Mouse (Mus musculus): ENCODE data around the gene Cpeb1. TPM values are rescaled to one million over a fixed set of nuclear protein-coding genes. Genes with fewer than 3 reads are reported as not detected.

Gene Cpeb1
- polyA plus RNA-seq, 1 experiment from 2014 or later, result 1.9 TPM

GRCm38 (mm10) chr7:81369724-81370123, 85.5 kb downstream of the Cpeb1 start:
- H3K4me3 ChIP-seq, result no peak overlapping the region
- no peak overlapping the region for H3K27ac ChIP-seq
- H3K4me1 ChIP-seq (replicated peaks), result peaks cover 7% of the 10 kb centered on the region; the same call in 1 of the 2 replicates
- no peak overlapping the region for H3K4me2 ChIP-seq
- H3K9me3 ChIP-seq (replicated peaks), result no peaks in the 10 kb centered on the region
- WGBS, result 57% methylated on average over 3 of the region's 3 CpGs
- ATAC-seq (replicated peaks; ENCODE audit: insufficient number of reproducible peaks, insufficient read depth, low FRiP score, low read depth), result no peak
- no peak overlapping the region for H3K9ac ChIP-seq
- no peaks in the 10 kb centered on the region for H3K36me3 ChIP-seq
- H3K27me3 ChIP-seq, result peaks cover 7% of the 10 kb centered on the region; the same call in 1 of the 2 replicates

DNA sequence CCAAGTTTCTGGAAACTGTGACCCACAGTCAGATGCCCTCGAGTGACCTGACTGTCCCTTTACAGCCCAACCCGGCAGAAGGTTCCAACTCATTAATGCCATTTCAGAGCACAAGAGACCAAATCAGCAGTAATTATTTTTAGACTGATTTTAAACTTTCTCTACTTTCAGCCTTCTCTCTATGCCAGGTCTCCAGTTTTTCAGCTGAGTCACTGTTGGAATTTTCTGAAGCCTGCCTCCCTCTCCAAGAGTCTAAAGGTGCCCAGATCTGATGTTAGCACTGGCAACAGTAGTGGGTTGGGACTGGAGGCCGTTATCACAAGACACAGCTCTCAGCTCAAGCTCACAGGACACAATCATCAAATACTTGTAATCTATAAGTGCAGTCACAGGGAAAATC, 87.3 kb downstream of the Cpeb1 start:
- no peak overlapping the region for H3K4me3 ChIP-seq
- H3K4me1 ChIP-seq (replicated peaks), result peaks cover 7% of the 10 kb centered on the region; the same call in 1 of the 2 replicates
- H3K4me2 ChIP-seq, result no peak overlapping the region
- no peak overlapping the region for H3K9ac ChIP-seq
- WGBS, result 56% methylated on average over 3 of the region's 3 CpGs
- peaks cover 3% of the 10 kb centered on the region; the same call in 1 of the 2 replicates for H3K27me3 ChIP-seq
- no peaks in the 10 kb centered on the region for H3K36me3 ChIP-seq
- no peaks in the 10 kb centered on the region for H3K9me3 ChIP-seq (replicated peaks)
- no peak for ATAC-seq (replicated peaks; ENCODE audit: insufficient number of reproducible peaks, insufficient read depth, low FRiP score, low read depth)
- no peak overlapping the region for H3K27ac ChIP-seq

DNA sequence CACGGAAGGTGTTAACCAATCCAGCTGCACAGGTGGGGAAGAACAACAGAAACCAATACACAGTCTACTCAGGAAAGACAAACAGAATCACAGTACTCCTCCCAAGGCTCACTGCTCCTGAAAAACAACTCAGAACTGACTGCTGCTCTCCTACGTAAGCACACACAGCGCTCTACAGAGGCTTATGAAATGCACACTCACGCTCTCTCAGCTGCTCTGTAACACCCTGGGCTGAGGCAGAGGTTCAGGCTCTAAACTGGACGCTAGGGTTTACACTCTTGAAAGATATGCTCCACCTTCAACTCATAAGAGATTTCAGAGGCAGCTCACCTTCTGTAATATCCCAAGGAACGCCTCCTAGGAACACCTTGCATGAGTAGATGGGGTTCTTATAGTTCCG, 98.3 kb downstream of the Cpeb1 start:
- no peak overlapping the region for H3K9ac ChIP-seq
- no peak for ATAC-seq (replicated peaks; ENCODE audit: insufficient number of reproducible peaks, insufficient read depth, low FRiP score, low read depth)
- H3K9me3 ChIP-seq (replicated peaks), result no peaks in the 10 kb centered on the region
- H3K27ac ChIP-seq, result no peak overlapping the region
- no peak overlapping the region for H3K4me2 ChIP-seq
- no peak overlapping the region for H3K4me3 ChIP-seq
- H3K4me1 ChIP-seq (replicated peaks), result no peaks in the 10 kb centered on the region
- H3K27me3 ChIP-seq, result peaks cover 3% of the 10 kb centered on the region; the same call in 1 of the 2 replicates
- no peaks in the 10 kb centered on the region for H3K36me3 ChIP-seq
- 71% methylated on average over 7 of the region's 7 CpGs for WGBS

DNA sequence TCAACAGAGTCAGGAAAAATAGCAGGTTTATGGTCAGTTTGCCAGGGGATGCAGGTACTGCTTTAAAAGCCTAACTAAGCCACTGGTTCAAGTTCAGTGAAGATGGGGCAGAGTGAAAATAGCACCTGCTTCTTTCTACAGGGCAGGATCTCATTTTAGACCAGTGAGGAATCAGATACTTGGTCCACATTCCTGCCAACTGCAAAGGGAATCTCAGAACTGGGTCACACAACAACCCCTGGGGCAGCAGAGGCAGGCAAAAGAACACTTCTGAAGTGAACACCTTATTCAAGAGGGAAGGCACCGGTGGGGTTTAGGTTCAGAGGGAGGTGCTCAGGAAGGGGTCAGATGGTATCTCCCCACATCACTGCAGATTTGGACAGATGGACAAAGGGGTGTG, 98.9 kb downstream of the Cpeb1 start:
- H3K4me3 ChIP-seq, result no peak overlapping the region
- no peak overlapping the region for H3K4me2 ChIP-seq
- no peak overlapping the region for H3K27ac ChIP-seq
- H3K9me3 ChIP-seq (replicated peaks), result no peaks in the 10 kb centered on the region
- no peaks in the 10 kb centered on the region for H3K36me3 ChIP-seq
- H3K27me3 ChIP-seq, result peaks cover 3% of the 10 kb centered on the region; the same call in 1 of the 2 replicates
- 77% methylated on average over 1 of the region's 1 CpGs for WGBS
- no peak overlapping the region for H3K9ac ChIP-seq
- no peak for ATAC-seq (replicated peaks; ENCODE audit: insufficient number of reproducible peaks, insufficient read depth, low FRiP score, low read depth)
- no peaks in the 10 kb centered on the region for H3K4me1 ChIP-seq (replicated peaks)

DNA sequence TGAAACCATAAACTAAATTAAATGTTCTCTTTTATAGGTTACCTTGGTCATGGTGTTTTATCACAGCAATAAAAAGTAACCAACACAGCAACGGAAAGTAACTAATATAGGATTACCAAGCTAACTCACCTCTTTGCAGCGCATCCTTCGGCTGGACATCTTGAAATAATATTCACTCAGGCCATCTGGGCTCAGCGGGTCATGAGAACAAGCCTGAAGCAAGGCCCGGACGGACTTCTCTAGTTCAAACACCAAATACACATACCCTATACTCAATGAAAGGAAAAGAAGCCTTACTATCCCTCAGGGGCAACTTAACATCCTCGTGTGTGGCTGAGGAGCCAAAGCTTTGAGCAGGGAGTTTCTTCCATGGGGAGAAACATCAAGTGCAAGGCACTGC, 99.5 kb downstream of the Cpeb1 start:
- Histone ChIP-seq H3K27me3 (peaks cover 3% of the 10 kb centered on the region; the same call in 1 of the 2 replicates), H3K36me3 (no peaks in the 10 kb centered on the region), H3K27ac (no peak overlapping the region), H3K4me2 (no peak overlapping the region), H3K4me3 (no peak overlapping the region), H3K9me3 (replicated peaks) (no peaks in the 10 kb centered on the region), H3K9ac (no peak overlapping the region), H3K4me1 (replicated peaks) (no peaks in the 10 kb centered on the region)
- ATAC-seq (replicated peaks; ENCODE audit: insufficient number of reproducible peaks, insufficient read depth, low FRiP score, low read depth), result no peak
- 79% methylated on average over 7 of the region's 7 CpGs for WGBS

GRCm38 (mm10) chr7:81351826-81352225, 103.4 kb downstream of the Cpeb1 start:
- no peak overlapping the region for H3K4me3 ChIP-seq
- no peak overlapping the region for H3K27ac ChIP-seq
- no peaks in the 10 kb centered on the region for H3K36me3 ChIP-seq
- no peaks in the 10 kb centered on the region for H3K4me1 ChIP-seq (replicated peaks)
- no peak for ATAC-seq (replicated peaks; ENCODE audit: insufficient number of reproducible peaks, insufficient read depth, low FRiP score, low read depth)
- WGBS, result 80% methylated on average over 4 of the region's 4 CpGs
- H3K27me3 ChIP-seq, result no peaks in the 10 kb centered on the region
- H3K4me2 ChIP-seq, result no peak overlapping the region
- no peaks in the 10 kb centered on the region for H3K9me3 ChIP-seq (replicated peaks)
- H3K9ac ChIP-seq, result no peak overlapping the region

GRCm38 (mm10) chr7:81348206-81348605, 107.1 kb downstream of the Cpeb1 start:
- no peak for ATAC-seq (replicated peaks; ENCODE audit: insufficient number of reproducible peaks, insufficient read depth, low FRiP score, low read depth)
- H3K9ac ChIP-seq, result no peak overlapping the region
- H3K27ac ChIP-seq, result no peak overlapping the region
- WGBS, result 61% methylated on average over 7 of the region's 7 CpGs
- peaks cover 3% of the 10 kb centered on the region; the same call in 1 of the 2 replicates for H3K36me3 ChIP-seq
- H3K4me2 ChIP-seq, result no peak overlapping the region
- no peak overlapping the region for H3K4me3 ChIP-seq
- no peaks in the 10 kb centered on the region for H3K9me3 ChIP-seq (replicated peaks)
- no peaks in the 10 kb centered on the region for H3K27me3 ChIP-seq
- peaks cover 12% of the 10 kb centered on the region for H3K4me1 ChIP-seq (replicated peaks)

DNA sequence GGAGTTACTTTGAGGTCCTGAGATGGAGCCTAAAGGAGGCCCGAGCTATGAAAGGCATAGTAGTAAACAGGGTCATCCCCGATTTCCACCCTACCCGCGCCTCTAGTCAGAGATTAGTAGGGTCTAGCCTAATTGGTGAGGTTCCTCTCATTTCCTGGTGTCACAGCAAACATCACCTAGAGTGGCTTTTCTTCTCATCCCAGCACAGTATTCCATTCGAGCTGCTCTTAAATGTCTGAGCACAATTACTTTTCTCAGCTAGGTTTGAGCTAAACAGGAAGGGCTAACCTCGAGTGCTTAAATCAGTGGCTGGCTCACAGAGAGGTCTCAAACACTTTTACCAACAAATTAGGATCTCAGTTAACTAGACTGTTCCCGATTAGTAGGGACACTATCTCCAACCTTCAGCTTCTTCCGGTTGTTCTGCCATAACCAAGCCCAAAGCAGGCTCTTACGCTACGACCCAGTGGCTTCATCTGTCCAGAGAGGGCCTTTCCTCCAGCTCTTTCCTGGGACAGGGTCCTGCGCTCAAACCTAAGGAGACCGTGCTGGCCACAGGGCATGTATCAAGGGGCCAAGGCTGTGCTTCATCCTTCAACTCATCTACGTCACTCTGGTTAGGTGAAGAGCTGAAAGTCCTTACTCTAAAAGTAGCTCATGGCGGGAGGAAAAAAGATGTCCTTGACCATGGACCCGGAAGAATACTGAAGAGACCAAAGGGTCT, 109.7 kb downstream of the Cpeb1 start:
- WGBS, result 61% methylated on average over 15 of the region's 15 CpGs
- 0 out of 2 replicates have a peak overlapping the region, but pooled peaks have one; percentile 47 for H3K27ac ChIP-seq
- peaks cover 31% of the 10 kb centered on the region for H3K4me1 ChIP-seq (replicated peaks)
- H3K27me3 ChIP-seq, result no peaks in the 10 kb centered on the region
- H3K4me2 ChIP-seq, result peak overlapping the region; percentile 68
- peak overlapping the region; percentile 77 for H3K4me3 ChIP-seq
- H3K36me3 ChIP-seq, result peaks cover 27% of the 10 kb centered on the region
- peak overlapping the region; percentile 83 for H3K9ac ChIP-seq
- ATAC-seq (replicated peaks; ENCODE audit: insufficient number of reproducible peaks, insufficient read depth, low FRiP score, low read depth), result no peak
- no peaks in the 10 kb centered on the region for H3K9me3 ChIP-seq (replicated peaks)

- no peaks in the 10 kb centered on the region for H3K9me3 ChIP-seq (replicated peaks)
- H3K4me3 ChIP-seq, result peak within 1 kb of the TSS; percentile 77
- H3K4me1 ChIP-seq (replicated peaks), result peaks cover 31% of the 10 kb centered on the region
- peaks cover 35% of the 10 kb centered on the region for H3K36me3 ChIP-seq
- H3K9ac ChIP-seq, result peak within 1 kb of the TSS; percentile 83
- WGBS, result under 1% methylated on average over 85 of the region's 85 CpGs
- peak within 1 kb of the TSS; percentile 90 for H3K27ac ChIP-seq
- no peaks in the 10 kb centered on the region for H3K27me3 ChIP-seq
- H3K4me2 ChIP-seq, result peak within 1 kb of the TSS; percentile 76
- ATAC-seq (replicated peaks; ENCODE audit: insufficient number of reproducible peaks, insufficient read depth, low FRiP score, low read depth), result peak; percentile 85
These were observed 110.5 kb downstream of the Cpeb1 start, which contains the start of gene Rps17 for GRCm38 (mm10) chr7:81344544-81345446. Gene Rps17 (minus strand): TSS chr7:81345254.

DNA sequence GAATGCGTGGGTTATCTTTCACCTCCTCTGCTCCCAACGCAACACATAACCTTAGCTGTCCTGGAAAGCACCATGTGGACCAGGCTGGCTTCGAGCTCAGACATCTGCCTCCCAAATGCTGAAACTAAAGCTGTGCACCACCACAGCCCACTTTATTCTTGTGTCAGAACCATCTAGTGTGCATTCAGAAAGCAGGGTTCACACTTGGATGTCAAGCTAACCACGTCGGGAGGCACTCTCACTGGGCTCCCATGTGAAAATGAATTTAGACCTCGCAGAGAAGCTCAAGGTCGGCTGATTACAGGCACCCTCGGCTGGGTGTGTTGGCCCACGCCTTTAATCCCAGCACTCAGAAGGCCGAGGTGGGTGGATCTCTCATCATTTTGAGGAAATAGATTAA, 111.4 kb downstream of the Cpeb1 start:
- peak overlapping the region; percentile 77 for H3K4me3 ChIP-seq
- no peak overlapping the region for H3K27ac ChIP-seq
- no peaks in the 10 kb centered on the region for H3K9me3 ChIP-seq (replicated peaks)
- H3K4me2 ChIP-seq, result peak overlapping the region; percentile 76
- no peaks in the 10 kb centered on the region for H3K27me3 ChIP-seq
- H3K36me3 ChIP-seq, result peaks cover 41% of the 10 kb centered on the region
- ATAC-seq (replicated peaks; ENCODE audit: insufficient number of reproducible peaks, insufficient read depth, low FRiP score, low read depth), result no peak
- H3K9ac ChIP-seq, result peak overlapping the region; percentile 83
- WGBS, result 4% methylated on average over 10 of the region's 10 CpGs
- H3K4me1 ChIP-seq (replicated peaks), result peaks cover 31% of the 10 kb centered on the region

GRCm38 (mm10) chr7:81343316-81343715, 111.9 kb downstream of the Cpeb1 start:
- no peaks in the 10 kb centered on the region for H3K27me3 ChIP-seq
- peak overlapping the region; percentile 77 for H3K4me3 ChIP-seq
- no peak overlapping the region for H3K27ac ChIP-seq
- no peaks in the 10 kb centered on the region for H3K9me3 ChIP-seq (replicated peaks)
- peaks cover 31% of the 10 kb centered on the region for H3K4me1 ChIP-seq (replicated peaks)
- H3K9ac ChIP-seq, result peak overlapping the region; percentile 83
- no peak for ATAC-seq (replicated peaks; ENCODE audit: insufficient number of reproducible peaks, insufficient read depth, low FRiP score, low read depth)
- H3K4me2 ChIP-seq, result peak overlapping the region; percentile 76
- 19% methylated on average over 8 of the region's 8 CpGs for WGBS
- peaks cover 41% of the 10 kb centered on the region for H3K36me3 ChIP-seq
